Mouse (Mus musculus): ENCODE results near the gene Snx6. TPM values are rescaled to one million over a fixed set of nuclear protein-coding genes. Genes with fewer than 3 reads are reported as not detected.

Snx6 gene
- total and polyA plus RNA-seq, 3 experiments: 33.7 to 42.4 TPM; not detected in 1

DNA sequence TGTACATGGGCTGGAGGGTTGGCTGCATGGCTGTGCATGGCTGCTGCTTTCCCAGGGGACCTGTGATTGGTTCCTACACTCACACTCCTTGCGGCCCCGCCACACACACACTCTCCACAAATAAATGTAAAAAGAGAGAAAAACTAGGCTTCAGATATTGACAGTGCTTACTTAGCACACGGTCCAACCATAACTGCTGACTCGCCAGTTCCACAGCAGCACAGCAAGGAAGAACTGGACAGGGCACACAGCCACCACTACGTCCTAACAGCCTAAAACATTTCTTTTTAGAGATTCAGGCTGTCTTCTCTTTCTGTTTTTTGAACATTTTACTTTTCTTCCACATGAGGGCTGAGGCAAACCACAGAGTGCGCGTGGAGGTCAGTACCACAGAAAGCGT lies 4.0 kb downstream of the Snx6 start:
- peak; percentile 33; the same call in 1 of the 2 replicates for TF ChIP-seq MAFK (IDR thresholded peaks at IDR 0.05; ENCODE audit: borderline replicate concordance, low read depth, low read length)
- no peak for TF ChIP-seq ZC3H11A (IDR thresholded peaks at IDR 0.05; ENCODE audit: low read depth, low read length)
- H3K9ac ChIP-seq (ENCODE audit: control insufficient read depth, low read depth, low read length, poor library complexity, severe bottlenecking): no peak overlapping the region
- peaks cover 0 to 7% of the 10 kb centered on the region in 2 experiments; a peak in 3 of 4 replicates for H3K36me3 ChIP-seq (ENCODE audit: control insufficient read depth in 1 of 2, insufficient read depth in 2 of 2, low read length in 2 of 2)
- H3K9me3 ChIP-seq (replicated peaks; ENCODE audit: insufficient read depth, low read length): no peaks in the 10 kb centered on the region
- H3K79me2 ChIP-seq (ENCODE audit: control insufficient read depth, insufficient read depth, low read length, poor library complexity): peaks cover 7% of the 10 kb centered on the region
- no peak overlapping the region for H3K4me3 ChIP-seq (ENCODE audit: control insufficient read depth in 1 of 2, insufficient read depth in 1 of 2, low read depth in 2 of 2, low read length in 2 of 2)
- peaks cover 5 to 13% of the 10 kb centered on the region in 2 experiments; a peak in 3 of 4 replicates for H3K4me1 ChIP-seq (ENCODE audit: control insufficient read depth in 1 of 2, insufficient read depth in 2 of 2, low read length in 2 of 2)
- no peak overlapping the region for H3K27ac ChIP-seq (ENCODE audit: control insufficient read depth, low read depth, low read length)
- H3K27me3 ChIP-seq (ENCODE audit: control insufficient read depth in 1 of 2, insufficient read depth in 2 of 2, low read length in 2 of 2): no peaks in the 10 kb centered on the region
- no peak for DNase-seq (ENCODE audit: low read depth, low spot score)

GRCm38 (mm10) chr12:54789346-54790143 lies 6.0 kb downstream of the Snx6 start:
- Histone ChIP-seq H3K9ac (ENCODE audit: control insufficient read depth, low read depth, low read length, poor library complexity, severe bottlenecking) (no peak overlapping the region), H3K9me3 (replicated peaks; ENCODE audit: insufficient read depth, low read length) (no peaks in the 10 kb centered on the region), H3K4me3 (ENCODE audit: control insufficient read depth in 1 of 2, insufficient read depth in 1 of 2, low read depth in 2 of 2, low read length in 2 of 2) (no peak overlapping the region), H3K27ac (ENCODE audit: control insufficient read depth, low read depth, low read length) (no peak overlapping the region), H3K79me2 (ENCODE audit: control insufficient read depth, insufficient read depth, low read length, poor library complexity) (0 out of 2 replicates have a peak, but pooled peaks cover 2% of the 10 kb centered on the region), H3K4me1 (ENCODE audit: control insufficient read depth in 1 of 2, insufficient read depth in 2 of 2, low read length in 2 of 2) (peaks cover 3 to 13% of the 10 kb centered on the region in 2 experiments; a peak in 3 of 4 replicates), H3K36me3 (ENCODE audit: control insufficient read depth in 1 of 2, insufficient read depth in 2 of 2, low read length in 2 of 2) (peaks cover 0 to 7% of the 10 kb centered on the region in 2 experiments; a peak in 3 of 4 replicates), H3K27me3 (ENCODE audit: control insufficient read depth in 1 of 2, insufficient read depth in 2 of 2, low read length in 2 of 2) (no peaks in the 10 kb centered on the region)
- TF ChIP-seq TBP (IDR thresholded peaks at IDR 0.05; ENCODE audit: low read depth, low read length): 0 out of 2 replicates have a peak, but pooled peaks have one; percentile 12
- TF ChIP-seq CTCF (IDR thresholded peaks at IDR 0.05 in 2 of 3, conservative IDR thresholded peaks at IDR 0.05 in 1 of 3; ENCODE audit: control insufficient read depth in 1 of 3, insufficient read depth in 1 of 3, low read depth in 2 of 3, low read length in 3 of 3, poor library complexity in 1 of 3, severe bottlenecking in 1 of 3): no peak
- TF ChIP-seq MEF2A (IDR thresholded peaks at IDR 0.05; ENCODE audit: extremely low read depth, insufficient replicate concordance, low read depth, low read length, poor library complexity, severe bottlenecking): no peak
- TF ChIP-seq MYB (IDR thresholded peaks at IDR 0.05; ENCODE audit: low read depth, low read length): no peak
- TF ChIP-seq GATA1 (IDR thresholded peaks at IDR 0.05; ENCODE audit: low read depth, low read length): 0 out of 2 replicates have a peak, but pooled peaks have one; percentile 6
- TF ChIP-seq MAZ (IDR thresholded peaks at IDR 0.05; ENCODE audit: low read depth, low read length): 0 out of 2 replicates have a peak, but pooled peaks have one; percentile 50
- no peak for TF ChIP-seq CHD2 (IDR thresholded peaks at IDR 0.05; ENCODE audit: low read length)
- peak; percentile 78 for DNase-seq (ENCODE audit: low read depth, low spot score)

DNA sequence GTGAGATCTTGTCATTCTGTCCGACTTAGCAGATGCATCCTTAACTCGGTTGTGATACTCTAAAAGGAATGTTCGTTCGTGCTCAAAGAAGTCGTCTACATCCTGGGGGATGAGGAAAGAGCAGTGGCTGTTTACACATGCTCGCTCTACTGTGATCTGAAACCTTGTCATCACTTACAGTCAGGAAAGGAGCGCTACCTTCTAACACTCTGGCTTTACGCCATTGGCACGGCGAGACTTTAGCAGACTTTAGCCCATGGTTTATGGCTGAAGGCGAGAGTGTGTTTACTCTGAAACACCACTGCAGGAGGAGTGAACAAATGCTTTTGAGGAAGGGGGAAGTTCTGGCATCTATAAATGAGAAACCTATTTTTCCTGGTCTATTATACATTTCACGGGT lies 31.9 kb downstream of the Snx6 start:
- Histone ChIP-seq H3K27me3 (ENCODE audit: control insufficient read depth in 1 of 2, insufficient read depth in 2 of 2, low read length in 2 of 2) (no peaks in the 10 kb centered on the region), H3K4me3 (ENCODE audit: control insufficient read depth in 1 of 2, insufficient read depth in 1 of 2, low read depth in 2 of 2, low read length in 2 of 2) (no peak overlapping the region), H3K9me3 (replicated peaks; ENCODE audit: insufficient read depth, low read length) (no peaks in the 10 kb centered on the region), H3K4me1 (ENCODE audit: control insufficient read depth in 1 of 2, insufficient read depth in 2 of 2, low read length in 2 of 2) (no peaks in the 10 kb centered on the region), H3K36me3 (ENCODE audit: control insufficient read depth in 1 of 2, insufficient read depth in 2 of 2, low read length in 2 of 2) (peaks cover 0 to 22% of the 10 kb centered on the region in 2 experiments; a peak in 2 of 4 replicates), H3K27ac (ENCODE audit: control insufficient read depth, low read depth, low read length) (no peak overlapping the region), H3K79me2 (ENCODE audit: control insufficient read depth, insufficient read depth, low read length, poor library complexity) (no peaks in the 10 kb centered on the region), H3K9ac (ENCODE audit: control insufficient read depth, low read depth, low read length, poor library complexity, severe bottlenecking) (no peak overlapping the region)
- no peak for DNase-seq (ENCODE audit: low read depth, low spot score)
- TF ChIP-seq ETS1 (IDR thresholded peaks at IDR 0.05; ENCODE audit: low read depth, low read length): no peak

Measured in MEL (cell line).